Mouse (Mus musculus): ENCODE results near the gene Gm28539. TPM values are rescaled to one million over a fixed set of nuclear protein-coding genes. Genes with fewer than 3 reads are reported as not detected.
"Not testable (repeated sequence)": the region's sequence is repeated elsewhere in the genome, so short reads cannot be mapped to it uniquely, and the experiment has no call there.

The Gm28539 gene
- polyA plus RNA-seq, 2 experiments: not detected

- no peak overlapping the region for H3K9ac ChIP-seq (replicated peaks)
- H3K36me3 ChIP-seq (replicated peaks; ENCODE audit: control insufficient read depth, insufficient read depth, low read depth): peaks cover 10% of the 10 kb centered on the region; the same call in 1 of the 2 replicates
- H3K27me3 ChIP-seq (ENCODE audit: control insufficient read depth, insufficient read depth, low read length): no peaks in the 10 kb centered on the region
- H3K27ac ChIP-seq: no peak overlapping the region
- no peak for DNase-seq (ENCODE audit: low read depth in 3 of 3, low spot score in 3 of 3)
- H3K9me3 ChIP-seq (ENCODE audit: control insufficient read depth, low read length): no peaks in the 10 kb centered on the region
- no peak overlapping the region for H3K4me3 ChIP-seq (ENCODE audit: insufficient read depth in 1 of 2, low read depth in 2 of 2, low read length in 2 of 2)
- no peak overlapping the region for H3K4me2 ChIP-seq (ENCODE audit: low read depth)
- H3K4me1 ChIP-seq (replicated peaks; ENCODE audit: control insufficient read depth in 2 of 2, insufficient read depth in 2 of 2, low read length in 1 of 2): peaks cover 0 to 6% of the 10 kb centered on the region in 2 experiments
- no peak for TF ChIP-seq CTCF (IDR thresholded peaks at IDR 0.05; ENCODE audit: low read depth)
- TF ChIP-seq EP300 (IDR thresholded peaks at IDR 0.05; ENCODE audit: low read depth): no peak
- ATAC-seq (ENCODE audit: insufficient read depth): no peak
- 90% methylated on average over 4 of the region's 4 CpGs for WGBS (ENCODE audit: insufficient replicate concordance)
Observed at GRCm38 (mm10) chr16:18838346-18838745, 2.0 kb downstream of the Gm28539 start.

- WGBS (ENCODE audit: insufficient replicate concordance): 71% methylated on average over 15 of the region's 15 CpGs
- TF ChIP-seq CTCF (IDR thresholded peaks at IDR 0.05; ENCODE audit: low read depth) (no peak), EP300 (IDR thresholded peaks at IDR 0.05; ENCODE audit: low read depth) (no peak)
- no peak for ATAC-seq (ENCODE audit: insufficient read depth)
Observed at GRCm38 (mm10) chr16:18846301-18846820, 10.0 kb downstream of the Gm28539 start.

GRCm38 (mm10) chr16:18849521-18850190 is 13.3 kb downstream of the Gm28539 start:
- not testable (repeated sequence) for H3K4me1 ChIP-seq (replicated peaks; ENCODE audit: control insufficient read depth in 2 of 2, insufficient read depth in 2 of 2, low read length in 1 of 2); DNase-seq (ENCODE audit: low read depth in 3 of 3, low spot score in 3 of 3); H3K4me2 ChIP-seq (ENCODE audit: low read depth); H3K27ac ChIP-seq; H3K27me3 ChIP-seq (ENCODE audit: control insufficient read depth, insufficient read depth, low read length); ATAC-seq (ENCODE audit: insufficient read depth); H3K9ac ChIP-seq (replicated peaks); H3K36me3 ChIP-seq (replicated peaks; ENCODE audit: control insufficient read depth, insufficient read depth, low read depth); H3K4me3 ChIP-seq (ENCODE audit: insufficient read depth in 1 of 2, low read depth in 2 of 2, low read length in 2 of 2); H3K9me3 ChIP-seq (ENCODE audit: control insufficient read depth, low read length)
- 75% methylated on average over 17 of the region's 17 CpGs for WGBS (ENCODE audit: insufficient replicate concordance)

More at GRCm38 (mm10) chr16:18846301-18846820, 10.0 kb downstream of the Gm28539 start:
- H3K36me3 ChIP-seq (replicated peaks; ENCODE audit: control insufficient read depth, insufficient read depth, low read depth): no peaks in the 10 kb centered on the region
- no peak overlapping the region for H3K27ac ChIP-seq
- no peaks in the 10 kb centered on the region for H3K4me1 ChIP-seq (replicated peaks; ENCODE audit: control insufficient read depth in 2 of 2, insufficient read depth in 2 of 2, low read length in 1 of 2)
- no peak for DNase-seq (ENCODE audit: low read depth in 3 of 3, low spot score in 3 of 3)
- no peak overlapping the region for H3K4me2 ChIP-seq (ENCODE audit: low read depth)
- H3K4me3 ChIP-seq (ENCODE audit: insufficient read depth in 1 of 2, low read depth in 2 of 2, low read length in 2 of 2): no peak overlapping the region
- H3K9me3 ChIP-seq (ENCODE audit: control insufficient read depth, low read length): no peaks in the 10 kb centered on the region
- H3K27me3 ChIP-seq (ENCODE audit: control insufficient read depth, insufficient read depth, low read length): no peaks in the 10 kb centered on the region
- H3K9ac ChIP-seq (replicated peaks): no peak overlapping the region

GRCm38 (mm10) chr16:18858551-18858950 is 22.2 kb downstream of the Gm28539 start:
- no peak overlapping the region for H3K4me2 ChIP-seq (ENCODE audit: low read depth)
- ATAC-seq (ENCODE audit: insufficient read depth) (no peak), DNase-seq (ENCODE audit: low read depth in 3 of 3, low spot score in 3 of 3) (peak; percentile 14 to 58 (median 23))
- H3K9me3 ChIP-seq (ENCODE audit: control insufficient read depth, low read length): no peaks in the 10 kb centered on the region
- H3K4me1 ChIP-seq (replicated peaks; ENCODE audit: control insufficient read depth in 2 of 2, insufficient read depth in 2 of 2, low read length in 1 of 2): no peaks in the 10 kb centered on the region
- TF ChIP-seq EP300 (IDR thresholded peaks at IDR 0.05; ENCODE audit: low read depth) (no peak), CTCF (IDR thresholded peaks at IDR 0.05; ENCODE audit: low read depth) (peak; percentile 64; the same call in 1 of the 2 replicates)
- H3K27ac ChIP-seq: no peak overlapping the region
- H3K36me3 ChIP-seq (replicated peaks; ENCODE audit: control insufficient read depth, insufficient read depth, low read depth): no peaks in the 10 kb centered on the region
- H3K4me3 ChIP-seq (ENCODE audit: insufficient read depth in 1 of 2, low read depth in 2 of 2, low read length in 2 of 2): no peak overlapping the region
- no peaks in the 10 kb centered on the region for H3K27me3 ChIP-seq (ENCODE audit: control insufficient read depth, insufficient read depth, low read length)
- no peak overlapping the region for H3K9ac ChIP-seq (replicated peaks)

GRCm38 (mm10) chr16:18860186-18860585 is 23.8 kb downstream of the Gm28539 start:
- 33% methylated on average over 1 of the region's 1 CpGs for WGBS (ENCODE audit: insufficient replicate concordance)
- Histone ChIP-seq H3K4me1 (replicated peaks; ENCODE audit: control insufficient read depth in 2 of 2, insufficient read depth in 2 of 2, low read length in 1 of 2) (no peaks in the 10 kb centered on the region), H3K27me3 (ENCODE audit: control insufficient read depth, insufficient read depth, low read length) (no peaks in the 10 kb centered on the region), H3K27ac (no peak overlapping the region), H3K9ac (replicated peaks) (no peak overlapping the region), H3K4me3 (ENCODE audit: insufficient read depth in 1 of 2, low read depth in 2 of 2, low read length in 2 of 2) (no peak overlapping the region), H3K9me3 (ENCODE audit: control insufficient read depth, low read length) (no peaks in the 10 kb centered on the region), H3K36me3 (replicated peaks; ENCODE audit: control insufficient read depth, insufficient read depth, low read depth) (no peaks in the 10 kb centered on the region), H3K4me2 (ENCODE audit: low read depth) (no peak overlapping the region)
- ATAC-seq (ENCODE audit: insufficient read depth) (no peak), DNase-seq (ENCODE audit: low read depth in 3 of 3, low spot score in 3 of 3) (no peak)
- TF ChIP-seq CTCF (IDR thresholded peaks at IDR 0.05; ENCODE audit: low read depth) (no peak), EP300 (IDR thresholded peaks at IDR 0.05; ENCODE audit: low read depth) (no peak)

GRCm38 (mm10) chr16:18870495-18870894 is 34.1 kb downstream of the Gm28539 start:
- H3K9ac ChIP-seq (replicated peaks); H3K27ac ChIP-seq; H3K4me3 ChIP-seq (ENCODE audit: insufficient read depth in 1 of 2, low read depth in 2 of 2, low read length in 2 of 2); H3K9me3 ChIP-seq (ENCODE audit: control insufficient read depth, low read length); H3K27me3 ChIP-seq (ENCODE audit: control insufficient read depth, insufficient read depth, low read length): not testable (repeated sequence)
- Histone ChIP-seq H3K4me2 (ENCODE audit: low read depth) (peak overlapping the region; percentile 32), H3K36me3 (replicated peaks; ENCODE audit: control insufficient read depth, insufficient read depth, low read depth) (peaks cover 32% of the 10 kb centered on the region), H3K4me1 (replicated peaks; ENCODE audit: control insufficient read depth in 2 of 2, insufficient read depth in 2 of 2, low read length in 1 of 2) (peaks cover 11 to 18% of the 10 kb centered on the region in 2 experiments)
- ATAC-seq (ENCODE audit: insufficient read depth) (peak; percentile 39; the same call in 1 of the 2 replicates), DNase-seq (ENCODE audit: low read depth in 3 of 3, low spot score in 3 of 3) (peak in 1 of 3 experiments; percentile 39)
- WGBS (ENCODE audit: insufficient replicate concordance): 33% methylated on average over 1 of the region's 1 CpGs

Data from liver, embryonic 14.5 days (tissue).